Mouse (Mus musculus) gonadal fat pad, adult 2 months (tissue): ENCODE data around the gene AF366264. TPM values are rescaled to one million over a fixed set of nuclear protein-coding genes. Genes with fewer than 3 reads are reported as not detected.
A peak's percentile ranks its signal among the peaks of the same experiment; 100 is the strongest.
"Not testable (repeated sequence)": the region's sequence is repeated elsewhere in the genome, so short reads cannot be mapped to it uniquely, and the experiment has no call there.

Experiments
- DNase-seq: peaks from one replicate; pipeline ENCODE4 v3.0.0-alpha.2; 2012; ENCODE audit warnings: low read depth
- polyA plus RNA-seq: library from polyadenylated mRNA; depleted of rRNA; stranded (reverse); fragments of >200 nt; gene quantifications from 2 replicates; pipeline ENCODE4 v1.2.3, GENCODE M21; 2012; rRNA removed

The AF366264 gene
- polyA plus RNA-seq, result 0.11 and 0.14 TPM in 2 replicates

GRCm38 (mm10) chr8:13838289-13838688 lies at the start of gene AF366264:
TSS of gene AF366264 (minus strand) at chr8:13838389.
- not testable (repeated sequence) for DNase-seq

DNA sequence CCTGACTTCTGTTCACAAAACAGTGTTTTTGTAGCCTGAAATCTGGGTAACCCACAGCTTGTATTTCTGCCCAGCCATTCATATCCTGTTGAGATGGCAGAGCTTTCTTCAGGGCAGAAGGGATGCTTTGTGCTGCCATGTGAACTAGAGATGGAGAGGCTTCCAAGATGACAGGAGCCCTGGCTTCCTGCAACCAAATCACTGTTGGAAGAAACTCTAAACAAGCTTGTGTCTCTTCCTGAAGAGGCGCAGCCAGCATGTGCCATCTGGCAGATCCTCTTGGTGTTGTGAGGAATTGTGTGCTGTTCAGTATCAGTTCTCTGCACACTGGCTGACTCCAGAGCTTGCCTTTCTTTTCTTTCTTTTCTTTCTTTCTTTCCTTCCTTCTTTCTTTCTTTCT lies 5.1 kb upstream of the AF366264 start:
- not testable (repeated sequence) for DNase-seq

DNA sequence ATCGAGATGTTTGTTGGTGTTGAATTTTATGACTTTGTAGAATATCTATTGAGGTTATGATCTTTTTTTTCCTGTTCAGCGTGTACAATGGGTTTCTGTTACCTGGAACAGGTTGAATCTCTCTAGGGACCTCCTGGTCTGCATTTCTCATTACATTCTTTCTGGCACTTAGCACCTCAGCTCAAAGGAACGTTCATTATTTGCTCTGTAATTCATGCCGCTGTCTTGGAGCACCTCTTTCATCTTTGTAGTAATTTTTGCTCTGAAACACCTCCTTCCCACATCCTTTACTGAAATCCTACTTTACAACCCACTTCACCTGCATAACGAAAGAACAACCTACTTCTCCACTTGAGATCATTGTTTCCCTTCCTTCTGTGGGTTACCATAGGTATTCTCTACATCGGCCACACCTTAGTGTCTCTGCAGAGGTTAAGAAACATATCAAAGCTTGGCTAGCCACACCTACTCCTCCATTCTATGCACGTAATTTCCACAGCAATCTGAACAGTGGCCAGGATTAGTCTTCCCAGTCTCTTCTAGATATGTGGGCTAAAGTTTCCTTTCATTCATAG lies 9.5 kb downstream of the AF366264 start:
- no peak for DNase-seq

GRCm38 (mm10) chr8:13799566-13799965 lies 38.6 kb downstream of the AF366264 start:
- DNase-seq, result no peak

DNA sequence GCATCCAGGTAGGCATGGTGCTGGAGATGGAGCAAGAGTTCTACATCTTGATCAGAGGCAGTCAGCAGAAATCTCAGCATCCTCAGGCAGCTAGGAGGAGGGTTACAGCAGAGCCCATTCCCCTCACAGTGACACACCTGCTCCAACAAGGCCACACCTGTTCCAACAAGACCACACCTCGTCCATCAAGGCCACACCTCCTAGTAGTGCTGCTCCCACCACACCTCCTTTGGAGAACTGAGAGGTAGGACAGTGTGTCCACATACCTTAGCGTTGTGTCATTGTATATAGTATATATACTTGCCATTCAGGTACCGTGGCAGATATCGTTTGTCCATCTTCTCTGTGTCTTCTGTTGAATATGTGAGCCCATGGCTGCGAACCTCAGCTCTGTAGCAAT lies 40.5 kb downstream of the AF366264 start:
- no peak for DNase-seq

DNA sequence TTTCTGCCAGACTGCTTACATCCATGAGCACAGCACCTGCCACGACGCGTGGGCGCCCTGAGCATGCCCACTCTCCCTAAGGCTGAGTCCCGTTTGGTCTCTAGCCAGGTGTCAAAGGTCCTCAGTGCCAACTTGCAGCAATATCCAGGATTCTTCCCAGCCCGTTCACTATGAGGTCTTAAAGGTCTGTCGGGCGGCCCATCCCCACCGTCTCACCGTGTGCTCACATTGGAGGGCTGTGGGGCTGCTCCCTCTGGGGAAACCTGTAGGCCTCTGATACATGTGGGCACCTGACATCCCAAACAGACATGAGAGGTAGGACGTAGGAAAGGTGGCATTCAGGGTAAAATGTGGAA lies 44.5 kb downstream of the AF366264 start:
- no peak for DNase-seq

- DNase-seq, result no peak
These were observed 45.0 kb downstream of the AF366264 start for GRCm38 (mm10) chr8:13793097-13793745.

DNA sequence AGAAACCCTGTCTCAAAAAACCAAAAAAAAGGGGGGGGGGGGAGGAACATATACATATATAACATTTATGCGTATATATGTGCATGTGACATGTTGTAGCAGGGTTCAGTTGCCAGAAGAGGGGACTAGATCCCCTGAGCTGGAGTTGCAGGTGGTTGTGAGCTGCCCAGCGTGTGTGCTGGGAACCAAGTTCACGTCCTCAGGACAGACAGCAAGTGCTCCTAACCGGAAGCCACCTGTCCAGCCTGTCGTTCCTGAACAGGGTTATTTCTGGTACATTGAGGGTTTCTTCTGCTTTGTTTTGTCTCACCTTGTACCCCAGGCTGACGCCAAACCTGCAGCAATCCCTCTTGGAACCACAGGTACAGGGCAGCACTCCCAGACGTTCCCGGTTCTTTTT lies 48.6 kb downstream of the AF366264 start:
- no peak for DNase-seq

- peak; percentile 30 for DNase-seq
These were observed 52.4 kb downstream of the AF366264 start for GRCm38 (mm10) chr8:13785764-13786299.

DNA sequence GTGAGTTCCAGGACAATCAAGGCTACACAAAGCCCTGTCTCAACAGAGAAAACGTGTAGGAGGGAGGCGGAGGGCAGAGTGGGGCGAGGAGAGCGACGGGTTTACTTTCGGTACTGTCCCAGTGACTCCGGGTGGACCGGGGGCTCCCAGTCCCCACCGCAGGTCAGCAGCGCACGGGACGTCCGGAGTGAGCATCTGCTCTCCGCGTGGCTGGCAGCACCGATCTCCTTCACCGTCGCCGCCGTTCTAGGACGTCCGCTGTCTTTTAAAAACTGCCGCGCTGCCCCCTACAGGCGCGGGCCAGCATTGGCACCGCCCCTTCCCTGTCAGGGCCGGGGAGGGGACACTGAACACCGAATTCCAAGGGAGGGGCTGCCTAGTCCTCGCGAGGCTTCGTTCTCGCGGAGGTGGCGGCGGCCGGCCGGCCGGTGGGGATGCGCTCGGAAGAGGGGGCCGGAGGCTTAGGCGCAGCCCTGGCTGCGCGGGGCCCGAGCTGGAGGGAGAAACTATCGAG lies 52.9 kb downstream of the AF366264 start, which contains the start of gene Upf3a:
Gene Upf3a (plus strand): TSS at position 366 of the 514 bp plus-strand sequence.
- peak; percentile 31 for DNase-seq

Other genes starting within 250 kb of the AF366264 start
- gene Rasa3, start 160.8 kb downstream of the AF366264 start, polyA plus RNA-seq, result 31.1 and 39.4 TPM in 2 replicates
- gene Cfap97d2, start 132.5 kb downstream of the AF366264 start, polyA plus RNA-seq, result 0.26 and 0.37 TPM in 2 replicates
- gene Cdc16, start 80.7 kb downstream of the AF366264 start, polyA plus RNA-seq, result 41.7 and 43.7 TPM in 2 replicates
- 8.7 and 9.9 TPM in 2 replicates for gene Upf3a, start 52.8 kb downstream of the AF366264 start, polyA plus RNA-seq
- gene Champ1, start 31.3 kb upstream of the AF366264 start, polyA plus RNA-seq, result 10.5 and 11.4 TPM in 2 replicates
- gene Coprs, start 51.9 kb upstream of the AF366264 start, polyA plus RNA-seq, result 21.9 and 23.9 TPM in 2 replicates